Mouse (Mus musculus) myocyte (in vitro differentiated cells): ENCODE results near the gene Large2. TPM values are rescaled to one million over a fixed set of nuclear protein-coding genes. Genes with fewer than 3 reads are reported as not detected.

Source experiments
- H3K27me3 ChIP-seq: one replicate; pipeline ENCODE4 v1.6.1; 2011; ENCODE audit not compliant: control insufficient read depth, insufficient read depth, insufficient read length
- H3K36me3 ChIP-seq: one replicate; pipeline ENCODE4 v1.6.1; 2011; ENCODE audit not compliant: control insufficient read depth, insufficient read depth
- H3K4me2 ChIP-seq: one replicate; pipeline ENCODE4 v1.6.1; 2011; ENCODE audit warnings: low read depth, control low read depth
- H3K4me3 ChIP-seq: one replicate; pipeline ENCODE4 v1.5.1; 2011; ENCODE audit warnings: mild to moderate bottlenecking, control low read depth, moderate library complexity
- H3K79me2 ChIP-seq: one replicate; pipeline ENCODE4 v1.6.1; 2011; ENCODE audit not compliant: control insufficient read depth, insufficient read depth
- H3ac ChIP-seq: one replicate; pipeline ENCODE4 v1.6.1; 2011; ENCODE audit not compliant: control insufficient read depth, insufficient read length
- CEBPB ChIP-seq: IDR thresholded peaks from 2 replicates; pipeline ENCODE4 v1.6.1; 2011; ENCODE audit warnings: mild to moderate bottlenecking, moderate library complexity; ENCODE audit not compliant: poor library complexity, insufficient read depth, severe bottlenecking
- E2F4 ChIP-seq: IDR thresholded peaks from one replicate; pipeline ENCODE4 v1.6.1; 2011; ENCODE audit warnings: mild to moderate bottlenecking, control low read depth, moderate library complexity; ENCODE audit not compliant: insufficient read depth
- MAX ChIP-seq: IDR thresholded peaks from one replicate; pipeline ENCODE4 v1.6.1; 2011; ENCODE audit warnings: low read depth, mild to moderate bottlenecking, control low read depth
- MYOD1 ChIP-seq, 3 experiments: IDR thresholded peaks; one replicate each; pipeline ENCODE4 v1.6.1; 2011; ENCODE audit warnings: control low read depth in 2 of 3, low read depth in 2 of 3, mild to moderate bottlenecking in 2 of 3, moderate library complexity in 1 of 3; ENCODE audit not compliant: insufficient read length in 2 of 3, control insufficient read depth in 1 of 3
- MYOG ChIP-seq, 3 experiments: IDR thresholded peaks; one replicate each; pipeline ENCODE4 v1.6.1; 2011; ENCODE audit warnings: control low read depth in 2 of 3, low read depth in 2 of 3, mild to moderate bottlenecking in 2 of 3; ENCODE audit not compliant: insufficient read length in 2 of 3, control insufficient read depth in 1 of 3, insufficient read depth in 1 of 3
- POLR2A ChIP-seq: IDR thresholded peaks from one replicate; pipeline ENCODE4 v1.6.1; 2011; ENCODE audit warnings: low read depth, mild to moderate bottlenecking, control low read depth, moderate library complexity; ENCODE audit not compliant: insufficient read length
- POLR2AphosphoS2 ChIP-seq: IDR thresholded peaks from one replicate; pipeline ENCODE4 v1.6.1; 2011; ENCODE audit warnings: low read depth, control low read depth; ENCODE audit not compliant: insufficient read length
- REST ChIP-seq: IDR thresholded peaks from one replicate; pipeline ENCODE4 v1.6.1; 2011; ENCODE audit warnings: mild to moderate bottlenecking, control low read depth, moderate library complexity; ENCODE audit not compliant: insufficient read depth, insufficient read length
- SRF ChIP-seq: IDR thresholded peaks from one replicate; pipeline ENCODE4 v1.6.1; 2011; ENCODE audit warnings: low read depth; ENCODE audit not compliant: control insufficient read depth, insufficient read length
- TCF12 ChIP-seq: IDR thresholded peaks from one replicate; pipeline ENCODE4 v1.6.1; 2011; ENCODE audit warnings: mild to moderate bottlenecking, control low read depth; ENCODE audit not compliant: poor library complexity, insufficient read depth, severe bottlenecking
- TCF3 ChIP-seq: IDR thresholded peaks from one replicate; pipeline ENCODE4 v1.6.1; 2011; ENCODE audit warnings: low read depth, control low read depth; ENCODE audit not compliant: insufficient read length
- USF1 ChIP-seq: IDR thresholded peaks from one replicate; pipeline ENCODE4 v1.6.1; 2011; ENCODE audit warnings: low read depth, mild to moderate bottlenecking, control low read depth, moderate library complexity
- polyA plus RNA-seq: library from polyadenylated mRNA; unstranded; fragments of >200 nt; fragmentation: generic; extraction: Trizol; gene quantifications from one replicate; pipeline ENCODE4 v1.2.1, GENCODE M21; 2012; ENCODE audit warnings: missing spikeins

Large2 gene
- polyA plus RNA-seq, 1 experiment = 0.11 TPM

GRCm38 (mm10) chr2:92331410-92331809, 43.3 kb downstream of the Large2 start:
- Histone ChIP-seq H3K36me3 (peaks cover 30% of the 10 kb centered on the region), H3K4me2 (no peak overlapping the region), H3ac (no peak overlapping the region), H3K79me2 (no peaks in the 10 kb centered on the region), H3K4me3 (no peak overlapping the region), H3K27me3 (no peaks in the 10 kb centered on the region)
- TF ChIP-seq MYOG (IDR thresholded peaks at IDR 0.05; ENCODE audit: control insufficient read depth in 1 of 3, insufficient read depth in 1 of 3, insufficient read length in 2 of 3, low read depth in 2 of 3) = no peak
- TF ChIP-seq SRF = no peak
- no peak for TF ChIP-seq USF1
- no peak for TF ChIP-seq MAX
- no peak for TF ChIP-seq TCF12
- TF ChIP-seq REST = no peak
- TF ChIP-seq TCF3 = no peak
- no peak for TF ChIP-seq POLR2AphosphoS2
- TF ChIP-seq E2F4 = no peak

DNA sequence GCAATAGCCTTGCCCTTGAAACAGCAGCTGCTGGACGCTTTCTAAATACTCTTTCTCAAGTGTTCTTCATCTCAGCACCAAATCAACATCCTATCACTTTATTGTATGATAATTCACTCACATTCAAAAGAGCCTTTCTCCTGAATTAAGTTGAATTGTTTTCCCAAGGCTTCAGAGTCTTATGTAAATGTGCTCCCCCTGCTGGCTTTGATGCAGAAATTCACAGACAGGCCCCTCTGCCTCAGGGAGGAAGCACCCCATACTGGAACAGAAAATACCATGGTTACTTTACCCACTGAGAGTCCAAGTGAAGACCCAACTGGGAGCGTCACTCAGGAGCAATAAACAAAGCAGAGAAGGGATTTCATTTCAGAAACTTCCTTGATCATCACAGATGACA, 43.8 kb downstream of the Large2 start:
- no peak overlapping the region for H3ac ChIP-seq
- no peak for TF ChIP-seq POLR2AphosphoS2
- TF ChIP-seq USF1 = no peak
- H3K4me3 ChIP-seq = no peak overlapping the region
- H3K36me3 ChIP-seq = peaks cover 30% of the 10 kb centered on the region
- no peak overlapping the region for H3K4me2 ChIP-seq
- H3K79me2 ChIP-seq = no peaks in the 10 kb centered on the region
- H3K27me3 ChIP-seq = no peaks in the 10 kb centered on the region

- H3K4me3 ChIP-seq = no peak overlapping the region
- H3K27me3 ChIP-seq = no peaks in the 10 kb centered on the region
- no peak overlapping the region for H3ac ChIP-seq
- no peak overlapping the region for H3K4me2 ChIP-seq
- peaks cover 24% of the 10 kb centered on the region for H3K36me3 ChIP-seq
- no peaks in the 10 kb centered on the region for H3K79me2 ChIP-seq
- no peak for TF ChIP-seq E2F4
- TF ChIP-seq POLR2A = no peak
- TF ChIP-seq MYOG (IDR thresholded peaks at IDR 0.05; ENCODE audit: control insufficient read depth in 1 of 3, insufficient read depth in 1 of 3, insufficient read length in 2 of 3, low read depth in 2 of 3) = no peak
- TF ChIP-seq MAX = no peak
Measured at GRCm38 (mm10) chr2:92328206-92328605, 46.5 kb downstream of the Large2 start.

GRCm38 (mm10) chr2:92327601-92328000, 47.1 kb downstream of the Large2 start:
- no peaks in the 10 kb centered on the region for H3K27me3 ChIP-seq
- H3ac ChIP-seq = no peak overlapping the region
- no peak overlapping the region for H3K4me2 ChIP-seq
- no peak overlapping the region for H3K4me3 ChIP-seq
- no peak for TF ChIP-seq CEBPB
- TF ChIP-seq SRF = no peak
- no peak for TF ChIP-seq REST
- TF ChIP-seq MYOD1 (IDR thresholded peaks at IDR 0.05; ENCODE audit: control insufficient read depth in 1 of 3, insufficient read length in 2 of 3, low read depth in 2 of 3) = no peak
- TF ChIP-seq TCF3 = no peak
- TF ChIP-seq MYOG (IDR thresholded peaks at IDR 0.05; ENCODE audit: control insufficient read depth in 1 of 3, insufficient read depth in 1 of 3, insufficient read length in 2 of 3, low read depth in 2 of 3) = no peak
- TF ChIP-seq TCF12 = no peak
- TF ChIP-seq E2F4 = no peak
- TF ChIP-seq MAX = no peak
- TF ChIP-seq USF1 = no peak
- TF ChIP-seq POLR2AphosphoS2 = no peak
- no peak for TF ChIP-seq POLR2A
- no peaks in the 10 kb centered on the region for H3K79me2 ChIP-seq
- H3K36me3 ChIP-seq = peaks cover 19% of the 10 kb centered on the region

DNA sequence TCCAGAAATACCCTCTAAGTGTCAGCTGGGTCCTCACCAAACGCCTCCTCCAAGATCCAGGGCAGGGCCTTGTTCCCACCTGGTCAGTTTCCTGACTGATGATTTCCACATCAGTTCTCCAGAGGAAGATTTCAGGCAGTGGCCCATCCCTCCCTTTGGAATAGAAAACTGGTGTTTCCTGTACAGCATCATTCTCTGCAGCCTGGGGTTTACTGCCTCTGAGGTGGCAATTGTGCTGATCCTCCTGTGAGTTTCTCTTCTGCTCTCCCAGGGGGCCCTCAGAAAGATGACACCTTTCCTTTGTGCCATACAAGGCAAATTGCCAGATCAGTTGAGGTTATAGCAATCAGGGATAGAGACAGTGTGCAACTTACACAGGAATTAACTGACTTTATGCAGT, 48.4 kb downstream of the Large2 start:
- no peak overlapping the region for H3K4me2 ChIP-seq
- H3K4me3 ChIP-seq = no peak overlapping the region
- TF ChIP-seq USF1 = no peak
- no peak for TF ChIP-seq E2F4
- H3ac ChIP-seq = no peak overlapping the region
- H3K79me2 ChIP-seq = no peaks in the 10 kb centered on the region
- H3K27me3 ChIP-seq = no peaks in the 10 kb centered on the region
- H3K36me3 ChIP-seq = peaks cover 8% of the 10 kb centered on the region

GRCm38 (mm10) chr2:92325676-92326075, 49.0 kb downstream of the Large2 start:
- Histone ChIP-seq H3K79me2 (no peaks in the 10 kb centered on the region), H3K4me3 (no peak overlapping the region), H3K27me3 (no peaks in the 10 kb centered on the region), H3ac (no peak overlapping the region), H3K36me3 (peaks cover 8% of the 10 kb centered on the region), H3K4me2 (no peak overlapping the region)
- TF ChIP-seq SRF = no peak
- TF ChIP-seq USF1 = no peak
- no peak for TF ChIP-seq REST
- TF ChIP-seq E2F4 = no peak
- TF ChIP-seq MYOG (IDR thresholded peaks at IDR 0.05; ENCODE audit: control insufficient read depth in 1 of 3, insufficient read depth in 1 of 3, insufficient read length in 2 of 3, low read depth in 2 of 3) = no peak
- TF ChIP-seq MAX = no peak
- TF ChIP-seq POLR2A = no peak
- no peak for TF ChIP-seq MYOD1 (IDR thresholded peaks at IDR 0.05; ENCODE audit: control insufficient read depth in 1 of 3, insufficient read length in 2 of 3, low read depth in 2 of 3)
- no peak for TF ChIP-seq POLR2AphosphoS2
- no peak for TF ChIP-seq TCF12
- no peak for TF ChIP-seq CEBPB
- no peak for TF ChIP-seq TCF3
